In the genomic region with DNA sequence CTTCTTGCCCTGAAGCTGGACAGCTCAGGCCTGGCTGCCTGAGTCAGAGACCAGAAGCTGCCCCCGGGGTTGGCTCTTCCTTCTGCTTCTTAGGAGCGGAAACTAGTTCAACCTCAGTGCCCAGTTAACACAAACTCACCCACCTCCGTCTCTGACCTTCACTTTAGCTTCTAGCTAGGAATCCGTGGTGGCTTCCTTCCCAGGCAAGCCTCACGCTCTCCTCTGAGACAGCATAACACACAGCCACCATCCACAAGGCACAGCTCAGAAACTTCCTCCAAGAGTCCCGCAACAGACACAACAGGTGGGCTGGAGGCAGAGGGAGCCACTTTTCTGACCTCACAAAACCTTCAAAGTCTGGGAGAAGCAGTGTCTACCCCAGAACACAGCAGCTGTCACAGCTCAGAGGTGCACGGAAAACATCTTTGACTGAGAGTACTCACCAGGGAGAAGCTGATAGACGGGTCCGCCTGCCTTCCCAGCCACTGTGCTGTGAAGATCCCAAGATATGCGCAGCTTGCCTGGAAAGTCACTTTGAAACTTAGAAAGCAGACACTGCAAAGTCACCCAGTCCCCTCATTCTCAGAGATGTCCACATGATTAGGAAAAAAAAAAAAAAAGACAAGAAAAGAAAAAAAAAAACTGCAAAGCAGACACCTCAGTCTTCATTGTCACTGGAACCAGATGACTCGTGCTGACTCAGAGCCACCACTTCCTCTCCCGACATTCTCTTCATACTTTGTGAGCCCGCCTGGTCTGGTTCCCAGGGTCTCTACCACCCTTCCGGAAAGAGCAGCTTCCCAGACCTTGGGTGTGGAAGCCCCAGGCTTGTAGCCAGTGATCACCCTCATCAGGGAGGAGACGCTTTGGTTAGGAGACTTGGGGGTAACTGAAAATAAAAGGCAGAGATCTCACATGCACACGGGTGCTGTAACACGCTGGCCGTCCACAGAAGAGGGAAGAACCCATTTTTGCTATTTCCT, we compare ENCODE assay signal across 8 mouse cellular contexts.
DNase-seq lines count a peak whose midpoint lies in the region; ATAC-seq and TF ChIP-seq lines count a peak whose summit lies in the region.

No protein-coding gene starts in this region.

- peak in 1 of 2 experiments; percentile 26 for DNase-seq in spleen, adult 2 months (ENCODE audit: low read depth in 1 of 2, low spot score in 2 of 2)
- no peak for DNase-seq in spleen, postnatal 14 days (ENCODE audit: low spot score in 2 of 2)
- peak; percentile 16 for DNase-seq in embryo, embryonic 9.5 days (ENCODE audit: extremely low spot score)
- DNase-seq in heart, postnatal 25 days (ENCODE audit: low spot score): peak; percentile 69
- DNase-seq in kidney, postnatal 4 days: peak; percentile 40 to 58
- peak; percentile 84 for DNase-seq in midbrain, embryonic 11.5 days (ENCODE audit: low spot score, missing footprints)
- DNase-seq in cerebellum, postnatal 14 days: no peak
- no peak for DNase-seq in testis, postnatal 14 days (ENCODE audit: low spot score)

- ATAC-seq in midbrain, embryonic 11.5 days (ENCODE audit: low FRiP score): no peak

- H3K27ac ChIP-seq in spleen, adult 2 months (ENCODE audit: insufficient read depth, low read length): peak overlapping the region; percentile 83
- no peak overlapping the region for H3K27ac ChIP-seq in midbrain, embryonic 11.5 days (ENCODE audit: low read depth, low read length)

- no peaks in the 10 kb centered on the region for H3K9me3 ChIP-seq in midbrain, embryonic 11.5 days (ENCODE audit: control insufficient read depth, low read length)

- no peak overlapping the region for H3K9ac ChIP-seq in midbrain, embryonic 11.5 days (ENCODE audit: low read length)

- H3K4me1 ChIP-seq in spleen, adult 2 months (ENCODE audit: control insufficient read depth, insufficient read depth, insufficient read length): peaks cover 2% of the 10 kb centered on the region; the same call in 1 of the 2 replicates
- no peaks in the 10 kb centered on the region for H3K4me1 ChIP-seq in midbrain, embryonic 11.5 days (ENCODE audit: control insufficient read depth, insufficient read depth, low read length)

- WGBS in spleen, adult 2 months: 2% methylated on average over 18 of the region's 18 CpGs
- WGBS in midbrain, embryonic 11.5 days: 59% methylated on average over 18 of the region's 18 CpGs

- no peaks in the 10 kb centered on the region for H3K36me3 ChIP-seq in spleen, adult 2 months (ENCODE audit: control insufficient read depth, insufficient read depth, low read length)
- H3K36me3 ChIP-seq in midbrain, embryonic 11.5 days (ENCODE audit: control insufficient read depth, insufficient read depth, low read length): no peaks in the 10 kb centered on the region

- H3K4me3 ChIP-seq in spleen, adult 2 months (ENCODE audit: extremely low read depth, insufficient read depth, insufficient read length): peak overlapping the region; percentile 55
- H3K4me3 ChIP-seq in midbrain, embryonic 11.5 days (ENCODE audit: low read depth, low read length): no peak overlapping the region

- TF ChIP-seq CTCF in spleen, adult 2 months (IDR thresholded peaks at IDR 0.05; ENCODE audit: extremely low read depth, insufficient read depth, insufficient read length, insufficient replicate concordance): no peak

- H3K4me2 ChIP-seq in midbrain, embryonic 11.5 days: no peak overlapping the region

- no peaks in the 10 kb centered on the region for H3K27me3 ChIP-seq in spleen, adult 2 months (ENCODE audit: control insufficient read depth, insufficient read depth, low read length)
- no peaks in the 10 kb centered on the region for H3K27me3 ChIP-seq in midbrain, embryonic 11.5 days (ENCODE audit: control insufficient read depth, insufficient read depth, low read length)

- intact Hi-C loops in heart, postnatal 25 days (cut with DNase I): loop anchor here (5.0 kb wide), 1 partner anchor 78 kb away; no protein-coding TSS in a partner anchor

- no peak for TF ChIP-seq POLR2A in spleen, adult 2 months (IDR thresholded peaks at IDR 0.05; ENCODE audit: low read depth, low read length)

Comparison
In these comparisons a context has a peak if more than half of its experiments do, and no peak if none do; other contexts are left out.
1. DNase-seq: peak in embryo, embryonic 9.5 days (single experiment), heart, postnatal 25 days (single experiment), kidney, postnatal 4 days (2 of 2) and midbrain, embryonic 11.5 days (single experiment); none in spleen, postnatal 14 days (0 of 2), cerebellum, postnatal 14 days (0 of 2) and testis, postnatal 14 days (single experiment).